Mouse (Mus musculus): ENCODE data around the gene Lag3.

Gene Lag3

GRCm38 (mm10) chr6:124859725-124860124 lies 51.8 kb downstream of the Lag3 start:
- peak; percentile 66 to 81 for DNase-seq (ENCODE audit: low spot score in 2 of 2)

- no peak for DNase-seq (ENCODE audit: low spot score in 2 of 2)
Observed at GRCm38 (mm10) chr6:124858561-124859318, 52.8 kb downstream of the Lag3 start.

- DNase-seq (ENCODE audit: low spot score in 2 of 2) = no peak
Observed at GRCm38 (mm10) chr6:124857840-124858530, 53.5 kb downstream of the Lag3 start.

GRCm38 (mm10) chr6:124856916-124857839 lies 54.3 kb downstream of the Lag3 start, which contains the start of gene P3h3:
P3h3 (minus strand) TSS chr6:124857752.
- DNase-seq (ENCODE audit: low spot score in 2 of 2) = peak; percentile 55 to 76

GRCm38 (mm10) chr6:124856321-124856720 lies 55.2 kb downstream of the Lag3 start:
- no peak for DNase-seq (ENCODE audit: low spot score in 2 of 2)

GRCm38 (mm10) chr6:124854647-124855046 lies 56.9 kb downstream of the Lag3 start:
- DNase-seq (ENCODE audit: low spot score in 2 of 2) = no peak
